Mouse (Mus musculus) liver, embryonic 11.5 days (tissue): ENCODE results near the gene Smtn. TPM values are rescaled to one million over a fixed set of nuclear protein-coding genes. Genes with fewer than 3 reads are reported as not detected.

Source experiments
- ATAC-seq: fragments of 200-750 bp; cut with Nextera tagmentation; replicated peaks from 2 replicates; pipeline ENCODE4 v1.8.0; 2017; ENCODE audit warnings: moderate number of reproducible peaks, mild to moderate bottlenecking, moderate TSS enrichment, moderate library complexity; ENCODE audit not compliant: low FRiP score
- DNase-seq: peaks from one replicate; pipeline ENCODE4 v3.0.0-alpha.2; 2017; ENCODE audit warnings: low spot score
- H3K27ac ChIP-seq: fragments of 300-500 bp; sonication (generic); 2 replicates; pipeline ENCODE4 v1.5.1; 2014; ENCODE audit warnings: mild to moderate bottlenecking, low read depth, low read length, control low read depth
- H3K27me3 ChIP-seq: fragments of 300-500 bp; sonication (generic); replicated peaks from 2 replicates; pipeline ENCODE4 v1.6.1; 2014; ENCODE audit warnings: low read length, mixed read lengths; ENCODE audit not compliant: control insufficient read depth, insufficient read depth
- H3K36me3 ChIP-seq: fragments of 300-500 bp; sonication (generic); 2 replicates; pipeline ENCODE4 v1.6.1; 2014; ENCODE audit warnings: mild to moderate bottlenecking, low read length, moderate library complexity, mixed read lengths; ENCODE audit not compliant: control insufficient read depth, insufficient read depth
- H3K4me1 ChIP-seq: fragments of 300-500 bp; sonication (generic); replicated peaks from 2 replicates; pipeline ENCODE4 v1.6.1; 2014; ENCODE audit warnings: low read length, mixed read lengths; ENCODE audit not compliant: control insufficient read depth, insufficient read depth
- H3K4me2 ChIP-seq: fragments of 300-500 bp; sonication (generic); 2 replicates; pipeline ENCODE4 v1.6.1; 2014; ENCODE audit warnings: mild to moderate bottlenecking, control low read depth, moderate library complexity
- H3K4me3 ChIP-seq: fragments of 300-500 bp; sonication (generic); 2 replicates; pipeline ENCODE4 v1.5.1; 2014; ENCODE audit warnings: low read depth, low read length, control low read depth
- H3K9ac ChIP-seq: fragments of 300-500 bp; sonication (generic); 2 replicates; pipeline ENCODE4 v1.6.1; 2014; ENCODE audit warnings: low read depth, low read length, control low read depth
- H3K9me3 ChIP-seq: fragments of 300-500 bp; sonication (generic); 2 replicates; pipeline ENCODE4 v1.6.1; 2016; ENCODE audit warnings: low read length, inconsistent platforms, mixed read lengths; ENCODE audit not compliant: control insufficient read depth
- WGBS: fragments of 180-500 bp; shearing (Covaris S2); extraction: QIAGEN DNeasy Blood & Tissue Kit; methylation state at CpG from one replicate; pipeline ENCODE4 v1.1.7; 2014; 5-methylcytosine and 5-hydroxymethylcytosine counted together
- polyA plus RNA-seq: library from polyadenylated mRNA; unstranded; fragments of >200 nt; fragmentation: Nextera tagmentation; extraction: Ambion mirVana; gene quantifications from 2 replicates; pipeline ENCODE4 v1.2.1, GENCODE M21; 2014

The Smtn gene
- polyA plus RNA-seq, 1 experiment from 2014 or later = 29.3 TPM

GRCm38 (mm10) chr11:3575238-3575637 lies 34.8 kb upstream of the Smtn start:
- H3K9me3 ChIP-seq = no peaks in the 10 kb centered on the region
- no peaks in the 10 kb centered on the region for H3K27me3 ChIP-seq
- no peak for ATAC-seq
- WGBS = 49% methylated on average over 3 of the region's 3 CpGs
- no peak overlapping the region for H3K4me2 ChIP-seq
- no peak overlapping the region for H3K4me3 ChIP-seq
- no peak overlapping the region for H3K9ac ChIP-seq
- H3K36me3 ChIP-seq = no peaks in the 10 kb centered on the region
- H3K27ac ChIP-seq = no peak overlapping the region
- no peak for DNase-seq
- peaks cover 8% of the 10 kb centered on the region; the same call in 1 of the 2 replicates for H3K4me1 ChIP-seq

GRCm38 (mm10) chr11:3573092-3573491 lies 32.7 kb upstream of the Smtn start:
- H3K4me2 ChIP-seq = no peak overlapping the region
- DNase-seq (peak; percentile 59), ATAC-seq (peak; percentile 70)
- H3K27ac ChIP-seq = peak overlapping the region; percentile 23; the same call in 1 of the 2 replicates
- 11% methylated on average over 9 of the region's 9 CpGs for WGBS
- H3K9ac ChIP-seq = peak overlapping the region; percentile 9; the same call in 1 of the 2 replicates
- H3K4me3 ChIP-seq = no peak overlapping the region
- no peaks in the 10 kb centered on the region for H3K36me3 ChIP-seq
- H3K9me3 ChIP-seq = no peaks in the 10 kb centered on the region
- no peaks in the 10 kb centered on the region for H3K27me3 ChIP-seq
- H3K4me1 ChIP-seq = peaks cover 8% of the 10 kb centered on the region; the same call in 1 of the 2 replicates

- no peaks in the 10 kb centered on the region for H3K9me3 ChIP-seq
- WGBS = 84% methylated on average over 6 of the region's 6 CpGs
Measured at GRCm38 (mm10) chr11:3572181-3572580, 31.8 kb upstream of the Smtn start.

GRCm38 (mm10) chr11:3570321-3570720 lies 29.9 kb upstream of the Smtn start:
- H3K36me3 ChIP-seq = no peaks in the 10 kb centered on the region
- H3K9ac ChIP-seq = no peak overlapping the region
- WGBS = 68% methylated on average over 8 of the region's 8 CpGs
- H3K27me3 ChIP-seq = no peaks in the 10 kb centered on the region
- no peak overlapping the region for H3K4me2 ChIP-seq
- no peaks in the 10 kb centered on the region for H3K9me3 ChIP-seq
- ATAC-seq (no peak), DNase-seq (no peak)
- peaks cover 8% of the 10 kb centered on the region; the same call in 1 of the 2 replicates for H3K4me1 ChIP-seq
- H3K27ac ChIP-seq = no peak overlapping the region
- H3K4me3 ChIP-seq = no peak overlapping the region

More at GRCm38 (mm10) chr11:3572181-3572580, 31.8 kb upstream of the Smtn start:
- ATAC-seq (no peak), DNase-seq (no peak)
- no peak overlapping the region for H3K27ac ChIP-seq
- peaks cover 8% of the 10 kb centered on the region; the same call in 1 of the 2 replicates for H3K4me1 ChIP-seq
- no peak overlapping the region for H3K4me2 ChIP-seq
- no peaks in the 10 kb centered on the region for H3K27me3 ChIP-seq
- H3K36me3 ChIP-seq = no peaks in the 10 kb centered on the region
- no peak overlapping the region for H3K4me3 ChIP-seq
- H3K9ac ChIP-seq = no peak overlapping the region

- no peak overlapping the region for H3K27ac ChIP-seq
- H3K4me2 ChIP-seq = no peak overlapping the region
- peaks cover 4% of the 10 kb centered on the region; the same call in 1 of the 2 replicates for H3K4me1 ChIP-seq
- no peaks in the 10 kb centered on the region for H3K36me3 ChIP-seq
- DNase-seq = no peak
- ATAC-seq = no peak
- no peaks in the 10 kb centered on the region for H3K9me3 ChIP-seq
- no peaks in the 10 kb centered on the region for H3K27me3 ChIP-seq
- no peak overlapping the region for H3K4me3 ChIP-seq
- WGBS = 79% methylated on average over 1 of the region's 1 CpGs
- no peak overlapping the region for H3K9ac ChIP-seq
Measured at GRCm38 (mm10) chr11:3567896-3568295, 27.5 kb upstream of the Smtn start.

GRCm38 (mm10) chr11:3566018-3566417 lies 25.6 kb upstream of the Smtn start:
- H3K27me3 ChIP-seq = no peaks in the 10 kb centered on the region
- no peaks in the 10 kb centered on the region for H3K36me3 ChIP-seq
- H3K4me1 ChIP-seq = no peaks in the 10 kb centered on the region
- DNase-seq (no peak), ATAC-seq (peak; percentile 29; the same call in 1 of the 2 replicates)
- H3K4me3 ChIP-seq = no peak overlapping the region
- H3K4me2 ChIP-seq = no peak overlapping the region
- H3K27ac ChIP-seq = no peak overlapping the region
- H3K9me3 ChIP-seq = no peaks in the 10 kb centered on the region
- no peak overlapping the region for H3K9ac ChIP-seq
- WGBS = 86% methylated on average over 4 of the region's 4 CpGs

GRCm38 (mm10) chr11:3564451-3564850 lies 24.0 kb upstream of the Smtn start:
- 54% methylated on average over 7 of the region's 7 CpGs for WGBS
- no peak overlapping the region for H3K4me3 ChIP-seq
- H3K9ac ChIP-seq = no peak overlapping the region
- ATAC-seq (no peak), DNase-seq (no peak)
- H3K27me3 ChIP-seq = no peaks in the 10 kb centered on the region
- H3K4me2 ChIP-seq = no peak overlapping the region
- no peak overlapping the region for H3K27ac ChIP-seq
- H3K4me1 ChIP-seq = no peaks in the 10 kb centered on the region
- no peaks in the 10 kb centered on the region for H3K9me3 ChIP-seq
- H3K36me3 ChIP-seq = no peaks in the 10 kb centered on the region

GRCm38 (mm10) chr11:3563853-3564252 lies 23.4 kb upstream of the Smtn start:
- DNase-seq = no peak
- Histone ChIP-seq H3K4me3 (no peak overlapping the region), H3K9me3 (no peaks in the 10 kb centered on the region), H3K4me2 (no peak overlapping the region), H3K27ac (no peak overlapping the region), H3K4me1 (no peaks in the 10 kb centered on the region), H3K36me3 (no peaks in the 10 kb centered on the region), H3K27me3 (no peaks in the 10 kb centered on the region), H3K9ac (no peak overlapping the region)
- ATAC-seq = no peak
- WGBS = 75% methylated on average over 6 of the region's 6 CpGs

GRCm38 (mm10) chr11:3560202-3560601 lies 19.8 kb upstream of the Smtn start:
- Histone ChIP-seq H3K4me1 (no peaks in the 10 kb centered on the region), H3K36me3 (no peaks in the 10 kb centered on the region), H3K9ac (no peak overlapping the region), H3K4me2 (no peak overlapping the region), H3K9me3 (no peaks in the 10 kb centered on the region), H3K27ac (no peak overlapping the region), H3K4me3 (no peak overlapping the region), H3K27me3 (no peaks in the 10 kb centered on the region)
- 78% methylated on average over 5 of the region's 5 CpGs for WGBS
- DNase-seq (no peak), ATAC-seq (no peak)
